Mouse (Mus musculus) bone marrow, adult 2 months (tissue): ENCODE data around the gene Gramd2. TPM values are rescaled to one million over a fixed set of nuclear protein-coding genes. Genes with fewer than 3 reads are reported as not detected.

Source experiments
- H3K27ac ChIP-seq: fragments of 200-500 bp; 2 replicates; pipeline ENCODE4 v1.5.1; 2012; ENCODE audit warnings: low read depth, mild to moderate bottlenecking, control low read depth, inconsistent platforms, low read length; ENCODE audit not compliant: control insufficient read depth, poor library complexity, insufficient read depth
- H3K4me1 ChIP-seq: fragments of 200-500 bp; 2 replicates; pipeline ENCODE4 v1.6.1; 2011; ENCODE audit warnings: low read length; ENCODE audit not compliant: control insufficient read depth, insufficient read depth
- H3K4me3 ChIP-seq: fragments of 200-500 bp; replicated peaks from 2 replicates; pipeline ENCODE3; 2011; ENCODE audit warnings: mild to moderate bottlenecking, low read depth, low read length, control low read depth; ENCODE audit not compliant: control insufficient read depth
- CTCF ChIP-seq: fragments of 200-500 bp; IDR thresholded peaks from 2 replicates; pipeline ENCODE4 v1.5.1; 2011; ENCODE audit warnings: low read length, control low read depth; ENCODE audit not compliant: control insufficient read depth, insufficient read depth
- POLR2A ChIP-seq: fragments of 200-500 bp; IDR thresholded peaks from 2 replicates; pipeline ENCODE4 v1.6.1; 2011; ENCODE audit warnings: low read depth, mild to moderate bottlenecking, control low read depth, low read length, borderline replicate concordance; ENCODE audit not compliant: control insufficient read depth
- WGBS: fragments of 180-500 bp; shearing (Covaris S2); methylation state at CpG from one replicate; pipeline ENCODE4 v1.1.7; 2018; 5-methylcytosine and 5-hydroxymethylcytosine counted together
- polyA plus RNA-seq: library from polyadenylated mRNA; stranded (reverse); fragments of >200 nt; gene quantifications from 2 replicates; pipeline ENCODE4 v1.2.4, GENCODE M21; 2011; ENCODE audit warnings: low replicate concordance; ENCODE audit not compliant: missing spikeins, insufficient read depth, insufficient read length

Gene Gramd2
- polyA plus RNA-seq: 2.8 TPM in 1 of 2 replicates, not detected in the other

DNA sequence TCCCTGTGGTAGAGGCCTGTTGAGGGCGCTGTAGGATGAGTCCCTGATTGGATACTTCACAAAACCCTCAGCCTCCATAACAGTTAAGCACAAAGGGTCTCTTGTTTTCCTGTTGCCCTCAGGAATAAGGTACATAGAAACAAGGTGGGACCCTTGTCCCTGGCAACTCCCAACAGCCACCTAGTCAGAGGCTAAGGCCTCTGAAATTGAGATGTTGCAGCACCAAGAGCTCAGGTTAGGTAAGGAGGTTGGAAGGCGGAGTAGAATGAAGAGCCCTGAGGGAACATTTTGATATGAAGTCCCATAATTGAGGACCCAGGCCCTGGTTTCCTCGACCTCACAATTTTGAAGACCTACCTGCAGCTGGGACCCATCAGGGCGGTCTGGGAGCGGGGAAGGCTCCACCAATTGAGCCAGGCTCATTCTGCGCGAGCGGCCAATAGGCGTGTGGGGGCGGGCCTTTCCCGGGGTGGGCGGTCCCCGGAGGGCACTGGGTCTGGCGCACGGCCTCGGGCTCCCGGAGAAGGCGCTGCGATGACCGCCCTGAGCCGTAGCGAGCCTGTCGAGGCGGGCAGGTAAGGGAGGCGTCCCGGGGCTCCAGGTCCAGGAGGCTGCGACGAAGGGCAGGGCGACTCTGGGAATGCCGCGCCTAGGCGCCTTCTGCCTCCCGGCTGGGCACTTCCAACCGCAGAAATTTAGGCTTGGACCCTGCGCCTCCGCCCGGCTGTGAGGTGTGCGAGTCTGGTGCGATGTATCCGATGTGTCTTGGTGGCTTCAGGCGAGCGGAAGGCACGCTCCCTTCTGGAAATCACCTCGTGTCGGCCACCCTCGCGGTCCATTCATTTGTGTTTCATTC, at the start of gene Gramd2:
Gene Gramd2, plus strand, starts transcription at position 467 of the 856 bp plus-strand sequence.
- no peaks in the 10 kb centered on the region for H3K4me1 ChIP-seq
- TF ChIP-seq CTCF (no peak), POLR2A (no peak)
- no peak within 1 kb of the TSS for H3K4me3 ChIP-seq
- WGBS: 5% methylated on average over 47 of the region's 47 CpGs
- H3K27ac ChIP-seq: no peak within 1 kb of the TSS

DNA sequence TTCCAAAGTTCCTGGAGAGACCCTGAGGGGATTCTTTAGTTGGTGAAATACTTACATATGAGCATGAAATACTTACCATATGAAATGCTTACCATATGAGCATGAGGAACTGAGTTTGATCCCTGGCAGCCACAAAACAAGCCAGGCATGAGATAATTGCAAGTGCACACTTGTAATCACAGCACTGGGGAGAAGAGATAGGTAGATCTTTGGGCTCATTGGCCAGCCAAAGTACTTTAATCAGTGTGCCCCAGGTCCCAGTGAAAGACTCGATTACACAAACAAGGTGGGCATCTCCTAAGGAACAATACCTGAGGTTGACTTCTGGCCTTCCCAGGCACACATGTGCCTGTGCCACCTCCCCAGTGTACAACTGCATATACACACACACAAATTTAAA, 41.6 kb upstream of the Gramd2 start:
- WGBS: 47% methylated on average over 1 of the region's 1 CpGs

DNA sequence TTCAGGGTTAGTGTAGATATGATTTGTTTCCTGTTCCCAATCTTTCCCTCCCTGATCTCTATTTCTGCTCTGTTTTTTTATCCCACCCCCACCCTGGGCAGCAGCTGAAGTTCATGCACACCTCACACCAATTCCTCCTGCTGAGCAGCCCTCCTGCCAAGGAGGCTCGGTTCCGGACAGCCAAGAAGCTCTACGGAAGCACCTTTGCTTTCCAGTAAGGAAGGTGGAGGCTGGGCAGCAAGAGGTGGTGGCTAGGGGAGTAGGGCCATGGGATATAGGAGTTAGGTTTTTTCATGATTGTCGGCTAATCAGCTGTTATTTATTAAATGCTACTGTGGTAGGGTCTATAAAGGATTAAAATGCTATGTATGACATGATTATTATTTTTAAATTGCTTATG, 40.0 kb upstream of the Gramd2 start:
- WGBS: 86% methylated on average over 4 of the region's 4 CpGs
- H3K4me1 ChIP-seq: no peaks in the 10 kb centered on the region

More for the DNA sequence above, 41.6 kb upstream of the Gramd2 start:
- Histone ChIP-seq H3K4me3 (no peak overlapping the region), H3K4me1 (no peaks in the 10 kb centered on the region), H3K27ac (no peak overlapping the region)
- TF ChIP-seq CTCF (no peak), POLR2A (no peak)

DNA sequence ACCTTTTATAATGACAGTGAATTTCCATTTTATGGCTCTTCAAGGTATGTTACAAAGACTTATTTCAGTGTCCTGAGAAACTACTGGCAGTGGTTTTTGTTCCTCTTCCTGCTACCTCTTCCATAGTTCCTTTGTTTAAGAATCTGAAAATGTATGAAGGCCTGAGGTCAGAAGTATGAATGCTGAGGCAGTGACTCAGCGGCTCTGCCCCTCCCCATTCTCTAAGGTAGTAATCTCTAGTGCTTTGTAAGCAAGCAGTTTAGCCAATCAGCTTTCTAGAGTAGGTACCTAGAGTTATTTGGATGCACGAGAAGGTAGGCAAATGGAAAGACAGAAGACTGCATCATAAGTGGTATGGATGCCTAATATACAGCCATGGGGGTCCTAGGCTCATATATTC, 38.6 kb upstream of the Gramd2 start:
- H3K4me3 ChIP-seq: no peak overlapping the region
- WGBS: 74% methylated on average over 2 of the region's 2 CpGs
- TF ChIP-seq CTCF (no peak), POLR2A (no peak)

More for the DNA sequence above, 40.0 kb upstream of the Gramd2 start:
- TF ChIP-seq POLR2A (no peak), CTCF (no peak)
- Histone ChIP-seq H3K27ac (no peak overlapping the region), H3K4me3 (no peak overlapping the region)

DNA sequence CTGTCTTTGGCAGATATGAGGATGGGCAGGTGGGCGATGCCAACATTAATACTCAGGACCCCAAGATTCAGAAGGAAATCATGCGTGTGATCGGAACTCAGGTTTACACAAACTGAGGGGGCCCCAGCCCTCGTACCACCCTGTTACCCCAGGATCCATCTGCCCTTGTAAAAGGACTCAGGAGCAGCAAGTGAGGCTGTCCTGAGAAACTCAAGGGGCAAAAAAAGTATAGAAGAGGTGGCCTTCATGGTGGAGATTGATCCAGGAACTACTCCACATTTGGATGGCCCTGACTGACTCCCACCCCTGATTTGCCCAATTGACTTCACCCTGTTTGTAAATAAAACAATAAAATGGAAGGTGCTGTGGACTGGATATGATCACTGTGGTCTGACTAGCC, 30.0 kb upstream of the Gramd2 start:
- WGBS: 89% methylated on average over 4 of the region's 4 CpGs
- no peak overlapping the region for H3K27ac ChIP-seq
- H3K4me1 ChIP-seq: peaks cover 4% of the 10 kb centered on the region; the same call in 1 of the 2 replicates
- no peak overlapping the region for H3K4me3 ChIP-seq
- no peak for TF ChIP-seq POLR2A
- no peak for TF ChIP-seq CTCF

More for the DNA sequence above, 38.6 kb upstream of the Gramd2 start:
- no peaks in the 10 kb centered on the region for H3K4me1 ChIP-seq
- no peak overlapping the region for H3K27ac ChIP-seq

DNA sequence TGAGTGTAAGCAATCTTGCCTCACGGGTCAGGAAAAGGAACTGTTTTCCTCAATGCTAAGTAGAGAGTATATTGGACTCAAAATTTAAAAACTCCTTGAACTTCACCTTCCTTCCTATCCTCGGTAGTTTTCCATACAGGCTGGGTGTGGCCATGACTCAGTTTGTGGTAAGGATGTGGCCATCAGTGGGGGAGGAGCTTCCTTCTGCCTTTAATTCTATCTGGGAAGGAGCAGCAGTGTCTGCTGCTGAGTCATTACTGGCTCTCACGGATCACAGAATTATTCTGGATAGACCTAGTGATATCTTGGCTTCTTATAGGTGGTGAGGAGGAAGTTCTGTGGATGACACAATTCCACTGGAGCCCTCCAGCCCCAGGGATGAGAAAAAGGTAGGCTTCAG, 26.6 kb upstream of the Gramd2 start:
- no peak for TF ChIP-seq POLR2A
- no peak for TF ChIP-seq CTCF
- WGBS: 2% methylated on average over 3 of the region's 3 CpGs
- Histone ChIP-seq H3K27ac (no peak overlapping the region; the same call in 1 of the 2 replicates), H3K4me3 (no peak overlapping the region), H3K4me1 (peaks cover 5% of the 10 kb centered on the region; the same call in 1 of the 2 replicates)

DNA sequence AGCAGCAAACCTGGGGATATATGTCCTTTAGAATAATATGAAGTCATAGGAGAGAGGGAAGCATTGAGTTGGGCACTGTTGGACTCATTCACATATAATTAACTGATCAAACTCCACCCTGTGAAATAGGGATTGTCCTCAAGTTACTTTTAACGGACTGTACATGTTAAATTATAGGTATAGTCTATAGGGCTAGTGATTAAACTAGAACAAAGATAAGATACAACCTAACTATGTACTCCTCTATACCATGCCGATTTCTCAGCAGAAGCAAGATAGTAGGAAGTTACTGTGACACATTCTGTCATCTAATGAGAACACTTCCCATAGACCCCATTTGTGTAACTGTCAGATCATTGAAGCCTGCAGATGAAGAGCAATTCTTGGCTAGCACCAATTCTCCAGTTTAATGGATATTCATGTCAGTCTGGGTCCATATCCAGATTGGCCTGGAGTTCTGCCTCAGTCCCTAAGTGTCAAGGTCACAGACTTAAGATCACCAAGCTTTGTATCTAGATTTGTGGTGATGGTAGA, 25.4 kb upstream of the Gramd2 start:
- Histone ChIP-seq H3K4me1 (peaks cover 5% of the 10 kb centered on the region; the same call in 1 of the 2 replicates), H3K4me3 (no peak overlapping the region), H3K27ac (no peak overlapping the region)
- whole genome bisulfite sequencing: 50% methylated on average over 2 of the region's 2 CpGs
- TF ChIP-seq POLR2A (no peak), CTCF (no peak)

DNA sequence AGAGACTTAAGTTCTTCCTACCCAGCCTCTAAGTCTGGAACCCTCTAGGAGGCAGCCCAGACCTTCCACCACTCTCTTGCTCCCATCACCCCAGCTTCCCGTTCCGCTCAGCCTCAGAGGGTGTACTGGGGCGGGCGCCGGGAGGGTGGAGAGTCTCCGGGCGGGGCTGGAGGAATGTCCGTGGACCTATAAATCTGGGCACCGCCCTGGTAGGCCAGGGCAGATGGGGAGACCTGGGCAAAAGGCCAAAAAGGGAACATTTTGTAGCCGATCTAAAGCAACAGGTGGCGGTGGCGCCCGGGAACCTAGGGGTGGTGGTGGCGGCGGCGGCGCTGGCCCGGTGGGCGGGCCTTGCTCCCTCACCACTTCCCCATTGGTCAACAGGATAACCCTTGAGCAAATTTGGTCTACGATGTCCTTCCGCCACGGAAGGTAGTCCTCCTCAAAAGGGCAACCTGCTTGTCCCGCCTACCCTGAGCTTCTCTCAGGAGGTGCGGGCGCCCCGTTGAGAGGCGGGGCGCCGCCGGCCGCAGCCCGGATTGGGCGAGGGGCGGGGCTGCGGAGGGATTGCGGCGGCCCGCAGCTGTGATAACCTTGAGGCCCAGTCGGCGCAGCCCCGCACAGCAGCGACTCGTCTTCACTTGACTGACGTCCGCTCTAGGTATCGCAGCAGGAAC, 23.8 kb upstream of the Gramd2 start, which contains the start of gene Pkm:
Gene Pkm, plus strand, starts transcription at position 411 of the 677 bp plus-strand sequence.
- H3K27ac ChIP-seq: peak within 1 kb of the TSS; percentile 92
- 1% methylated on average over 46 of the region's 46 CpGs for WGBS

More for the DNA sequence above, 23.8 kb upstream of the Gramd2 start, which contains the start of gene Pkm:
- TF ChIP-seq CTCF: peak; percentile 20; the same call in 1 of the 2 replicates
- TF ChIP-seq POLR2A: peak; percentile 95
- H3K4me3 ChIP-seq: peak within 1 kb of the TSS; percentile 94
- H3K4me1 ChIP-seq: peaks cover 9% of the 10 kb centered on the region; the same call in 1 of the 2 replicates
